Mouse (Mus musculus) embryonic facial prominence, embryonic 15.5 days (tissue): ENCODE measurements around the gene Plxna4. TPM values are rescaled to one million over a fixed set of nuclear protein-coding genes. Genes with fewer than 3 reads are reported as not detected.

Source experiments
- ATAC-seq: fragments of 200-750 bp; cut with Nextera tagmentation; 2 replicates; pipeline ENCODE4 v1.8.0; 2017; ENCODE audit warnings: low read depth, moderate TSS enrichment; ENCODE audit not compliant: insufficient number of reproducible peaks, low FRiP score, low TSS enrichment
- H3K27ac ChIP-seq: fragments of 300-500 bp; sonication (generic); replicated peaks from 2 replicates; pipeline ENCODE4 v1.5.1; 2015; ENCODE audit warnings: mild to moderate bottlenecking, inconsistent platforms
- H3K27me3 ChIP-seq: fragments of 300-500 bp; sonication (generic); 2 replicates; pipeline ENCODE4 v1.6.1; 2015; ENCODE audit warnings: inconsistent platforms
- H3K36me3 ChIP-seq: fragments of 300-500 bp; sonication (generic); 2 replicates; pipeline ENCODE4 v1.6.1; 2015; ENCODE audit warnings: mild to moderate bottlenecking, inconsistent platforms
- H3K4me1 ChIP-seq: fragments of 300-500 bp; sonication (generic); 2 replicates; pipeline ENCODE4 v1.6.1; 2015; ENCODE audit warnings: inconsistent platforms
- H3K4me2 ChIP-seq: fragments of 300-500 bp; sonication (generic); replicated peaks from 2 replicates; pipeline ENCODE4 v1.6.1; 2015; ENCODE audit warnings: mild to moderate bottlenecking, inconsistent platforms
- H3K4me3 ChIP-seq: fragments of 300-500 bp; sonication (generic); replicated peaks from 2 replicates; pipeline ENCODE4 v1.5.1; 2015; ENCODE audit warnings: mild to moderate bottlenecking, inconsistent platforms
- H3K9ac ChIP-seq: fragments of 300-500 bp; sonication (generic); 2 replicates; pipeline ENCODE4 v1.6.1; 2015; ENCODE audit warnings: inconsistent platforms
- H3K9me3 ChIP-seq: fragments of 300-500 bp; sonication (generic); replicated peaks from 2 replicates; pipeline ENCODE4 v1.6.1; 2016; ENCODE audit warnings: inconsistent platforms
- WGBS: fragments of 180-500 bp; shearing (Covaris S2); methylation state at CpG from one replicate; pipeline ENCODE4 v1.1.7; 2015; 5-methylcytosine and 5-hydroxymethylcytosine counted together
- polyA plus RNA-seq: library from polyadenylated mRNA; unstranded; fragments of >200 nt; fragmentation: Nextera tagmentation; extraction: Ambion mirVana; gene quantifications from 2 replicates; pipeline ENCODE4 v1.2.1, GENCODE M21; 2015

Plxna4 gene
- polyA plus RNA-seq, 1 experiment from 2014 or later: 2.6 TPM

- Histone ChIP-seq H3K4me1 (no peaks in the 10 kb centered on the region), H3K27ac (no peak overlapping the region), H3K4me3 (no peak overlapping the region), H3K4me2 (no peak overlapping the region), H3K9me3 (no peaks in the 10 kb centered on the region), H3K9ac (no peak overlapping the region), H3K36me3 (no peaks in the 10 kb centered on the region), H3K27me3 (no peaks in the 10 kb centered on the region)
- WGBS: 23% methylated on average over 2 of the region's 2 CpGs
- ATAC-seq: no peak
Measured at GRCm38 (mm10) chr6:32445246-32445645, 142.7 kb downstream of the Plxna4 start.

- no peak overlapping the region for H3K4me2 ChIP-seq
- no peak for ATAC-seq
Measured at GRCm38 (mm10) chr6:32444393-32444792, 143.6 kb downstream of the Plxna4 start.

GRCm38 (mm10) chr6:32443679-32444078 lies 144.3 kb downstream of the Plxna4 start:
- Histone ChIP-seq H3K36me3 (no peaks in the 10 kb centered on the region), H3K4me3 (no peak overlapping the region), H3K4me1 (no peaks in the 10 kb centered on the region), H3K27me3 (no peaks in the 10 kb centered on the region), H3K27ac (no peak overlapping the region), H3K4me2 (no peak overlapping the region), H3K9me3 (no peaks in the 10 kb centered on the region), H3K9ac (no peak overlapping the region)
- WGBS: 62% methylated on average over 1 of the region's 1 CpGs
- ATAC-seq: no peak

More at GRCm38 (mm10) chr6:32444393-32444792, 143.6 kb downstream of the Plxna4 start:
- no peak overlapping the region for H3K4me3 ChIP-seq
- H3K4me1 ChIP-seq: no peaks in the 10 kb centered on the region
- 49% methylated on average over 2 of the region's 2 CpGs for WGBS
- H3K9me3 ChIP-seq: no peaks in the 10 kb centered on the region
- no peaks in the 10 kb centered on the region for H3K36me3 ChIP-seq
- H3K27me3 ChIP-seq: no peaks in the 10 kb centered on the region
- no peak overlapping the region for H3K9ac ChIP-seq
- no peak overlapping the region for H3K27ac ChIP-seq

- H3K4me3 ChIP-seq: no peak overlapping the region
- no peaks in the 10 kb centered on the region for H3K9me3 ChIP-seq
- WGBS: 72% methylated on average over 2 of the region's 2 CpGs
- no peaks in the 10 kb centered on the region for H3K36me3 ChIP-seq
- no peak overlapping the region for H3K4me2 ChIP-seq
- H3K4me1 ChIP-seq: 0 out of 2 replicates have a peak, but pooled peaks cover 4% of the 10 kb centered on the region
- ATAC-seq: no peak
- no peak overlapping the region for H3K27ac ChIP-seq
- H3K27me3 ChIP-seq: no peaks in the 10 kb centered on the region
- no peak overlapping the region for H3K9ac ChIP-seq
Measured at GRCm38 (mm10) chr6:32439434-32439833, 148.6 kb downstream of the Plxna4 start.

- Histone ChIP-seq H3K27me3 (no peaks in the 10 kb centered on the region), H3K27ac (no peak overlapping the region), H3K9ac (no peak overlapping the region), H3K4me1 (0 out of 2 replicates have a peak, but pooled peaks cover 4% of the 10 kb centered on the region), H3K9me3 (no peaks in the 10 kb centered on the region), H3K4me2 (no peak overlapping the region), H3K4me3 (no peak overlapping the region), H3K36me3 (no peaks in the 10 kb centered on the region)
- 54% methylated on average over 6 of the region's 6 CpGs for WGBS
- no peak for ATAC-seq
Measured at GRCm38 (mm10) chr6:32437219-32437618, 150.8 kb downstream of the Plxna4 start.

- Histone ChIP-seq H3K9me3 (no peaks in the 10 kb centered on the region), H3K4me3 (no peak overlapping the region), H3K27me3 (no peaks in the 10 kb centered on the region), H3K27ac (no peak overlapping the region), H3K4me1 (no peaks in the 10 kb centered on the region), H3K36me3 (no peaks in the 10 kb centered on the region), H3K9ac (no peak overlapping the region), H3K4me2 (no peak overlapping the region)
- no peak for ATAC-seq
- 66% methylated on average over 2 of the region's 2 CpGs for WGBS
Measured at GRCm38 (mm10) chr6:32423124-32423523, 164.9 kb downstream of the Plxna4 start.

- no peak overlapping the region for H3K4me2 ChIP-seq
- no peaks in the 10 kb centered on the region for H3K4me1 ChIP-seq
- no peak overlapping the region for H3K4me3 ChIP-seq
- no peaks in the 10 kb centered on the region for H3K9me3 ChIP-seq
- no peaks in the 10 kb centered on the region for H3K36me3 ChIP-seq
- WGBS: 56% methylated on average over 3 of the region's 3 CpGs
- no peaks in the 10 kb centered on the region for H3K27me3 ChIP-seq
- ATAC-seq: no peak
- H3K9ac ChIP-seq: no peak overlapping the region
- H3K27ac ChIP-seq: no peak overlapping the region
Measured at GRCm38 (mm10) chr6:32420610-32421009, 167.4 kb downstream of the Plxna4 start.

GRCm38 (mm10) chr6:32417351-32417750 lies 170.6 kb downstream of the Plxna4 start:
- Histone ChIP-seq H3K27ac (no peak overlapping the region), H3K4me3 (no peak overlapping the region), H3K27me3 (no peaks in the 10 kb centered on the region), H3K9ac (no peak overlapping the region), H3K4me1 (no peaks in the 10 kb centered on the region), H3K4me2 (no peak overlapping the region), H3K36me3 (no peaks in the 10 kb centered on the region), H3K9me3 (no peaks in the 10 kb centered on the region)
- no peak for ATAC-seq
- WGBS: 57% methylated on average over 4 of the region's 4 CpGs

GRCm38 (mm10) chr6:32411325-32411724 lies 176.7 kb downstream of the Plxna4 start:
- no peak overlapping the region for H3K4me3 ChIP-seq
- H3K9ac ChIP-seq: no peak overlapping the region
- no peaks in the 10 kb centered on the region for H3K27me3 ChIP-seq
- no peaks in the 10 kb centered on the region for H3K4me1 ChIP-seq
- H3K4me2 ChIP-seq: no peak overlapping the region
- no peaks in the 10 kb centered on the region for H3K9me3 ChIP-seq
- 85% methylated on average over 5 of the region's 5 CpGs for WGBS
- no peak for ATAC-seq
- no peaks in the 10 kb centered on the region for H3K36me3 ChIP-seq
- H3K27ac ChIP-seq: no peak overlapping the region

- H3K4me1 ChIP-seq: no peaks in the 10 kb centered on the region
- no peak overlapping the region for H3K27ac ChIP-seq
- no peak overlapping the region for H3K9ac ChIP-seq
- H3K4me3 ChIP-seq: no peak overlapping the region
- WGBS: 23% methylated on average over 1 of the region's 1 CpGs
- no peaks in the 10 kb centered on the region for H3K27me3 ChIP-seq
- no peak overlapping the region for H3K4me2 ChIP-seq
- H3K36me3 ChIP-seq: no peaks in the 10 kb centered on the region
- ATAC-seq: no peak
- no peaks in the 10 kb centered on the region for H3K9me3 ChIP-seq
Measured at GRCm38 (mm10) chr6:32409625-32410024, 178.4 kb downstream of the Plxna4 start.

GRCm38 (mm10) chr6:32407574-32408185 lies 180.3 kb downstream of the Plxna4 start:
- no peaks in the 10 kb centered on the region for H3K36me3 ChIP-seq
- H3K27me3 ChIP-seq: no peaks in the 10 kb centered on the region
- no peak overlapping the region for H3K4me2 ChIP-seq
- no peak overlapping the region for H3K9ac ChIP-seq
- 47% methylated on average over 8 of the region's 8 CpGs for WGBS
- H3K4me3 ChIP-seq: no peak overlapping the region
- no peaks in the 10 kb centered on the region for H3K9me3 ChIP-seq
- no peak overlapping the region for H3K27ac ChIP-seq
- no peaks in the 10 kb centered on the region for H3K4me1 ChIP-seq
- no peak for ATAC-seq
